Mouse (Mus musculus) bone marrow macrophage, adult 2 months (primary cell): ENCODE results near the gene Mnt.

ENCODE experiments used
- CTCF ChIP-seq: IDR thresholded peaks from 2 replicates; pipeline ENCODE4 v1.5.1; 2012; ENCODE audit warnings: low read depth, mild to moderate bottlenecking, low read length, moderate library complexity
- POLR2A ChIP-seq: IDR thresholded peaks from 2 replicates; pipeline ENCODE4 v1.6.1; 2012; ENCODE audit warnings: mild to moderate bottlenecking, low read depth, low read length, borderline replicate concordance

DNA sequence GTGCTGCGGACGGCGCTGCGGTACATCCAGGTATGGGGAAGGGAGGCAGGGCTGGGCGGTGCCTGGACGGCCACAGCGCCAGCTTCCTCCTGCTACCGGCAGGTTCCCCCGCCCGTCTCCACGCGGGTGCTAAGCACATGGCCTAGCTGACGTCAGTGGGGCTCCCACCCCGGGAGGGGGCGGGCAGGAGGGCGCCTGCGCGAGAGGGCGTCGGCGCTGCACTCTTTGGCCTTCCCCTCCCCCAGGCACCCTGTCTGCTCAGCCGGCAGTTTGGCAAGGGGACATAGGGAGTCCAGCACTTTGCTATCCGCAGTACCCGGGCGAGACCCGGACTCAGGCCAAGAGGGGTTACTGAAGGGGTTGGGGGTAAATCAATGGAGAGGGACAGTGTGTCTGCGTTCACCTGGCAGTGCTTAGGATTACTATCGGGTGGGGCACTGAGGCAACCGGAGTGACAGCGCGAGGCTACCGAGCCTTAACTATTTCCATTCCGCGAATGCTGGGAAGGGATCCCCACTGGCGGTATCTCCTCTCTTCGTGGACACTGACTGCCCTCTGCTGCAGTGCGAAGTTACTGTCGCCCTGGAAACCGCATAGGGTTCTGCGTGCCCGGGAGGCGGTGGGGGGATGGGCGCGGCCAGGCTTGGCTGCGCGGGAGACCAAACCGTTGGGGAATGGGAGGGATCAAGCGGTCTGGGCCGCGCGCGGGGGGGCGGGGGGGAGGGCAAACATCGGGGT, 7.1 kb downstream of the Mnt start:
- TF ChIP-seq POLR2A = no peak
- no peak for TF ChIP-seq CTCF
